Mouse (Mus musculus) heart, adult 2 months (tissue): ENCODE data around the gene Abr.

Source experiments
- CTCF ChIP-seq: fragments of 200-600 bp; IDR thresholded peaks from 2 replicates; pipeline ENCODE4 v1.8.1; 2022; ENCODE audit warnings: antibody characterized with exemption, mild to moderate bottlenecking, moderate library complexity
- POLR2A ChIP-seq: fragments of 200-500 bp; IDR thresholded peaks from 2 replicates; pipeline ENCODE4 v1.6.1; 2011; ENCODE audit warnings: mild to moderate bottlenecking, low read depth, low read length, control low read depth; ENCODE audit not compliant: insufficient read depth

DNA sequence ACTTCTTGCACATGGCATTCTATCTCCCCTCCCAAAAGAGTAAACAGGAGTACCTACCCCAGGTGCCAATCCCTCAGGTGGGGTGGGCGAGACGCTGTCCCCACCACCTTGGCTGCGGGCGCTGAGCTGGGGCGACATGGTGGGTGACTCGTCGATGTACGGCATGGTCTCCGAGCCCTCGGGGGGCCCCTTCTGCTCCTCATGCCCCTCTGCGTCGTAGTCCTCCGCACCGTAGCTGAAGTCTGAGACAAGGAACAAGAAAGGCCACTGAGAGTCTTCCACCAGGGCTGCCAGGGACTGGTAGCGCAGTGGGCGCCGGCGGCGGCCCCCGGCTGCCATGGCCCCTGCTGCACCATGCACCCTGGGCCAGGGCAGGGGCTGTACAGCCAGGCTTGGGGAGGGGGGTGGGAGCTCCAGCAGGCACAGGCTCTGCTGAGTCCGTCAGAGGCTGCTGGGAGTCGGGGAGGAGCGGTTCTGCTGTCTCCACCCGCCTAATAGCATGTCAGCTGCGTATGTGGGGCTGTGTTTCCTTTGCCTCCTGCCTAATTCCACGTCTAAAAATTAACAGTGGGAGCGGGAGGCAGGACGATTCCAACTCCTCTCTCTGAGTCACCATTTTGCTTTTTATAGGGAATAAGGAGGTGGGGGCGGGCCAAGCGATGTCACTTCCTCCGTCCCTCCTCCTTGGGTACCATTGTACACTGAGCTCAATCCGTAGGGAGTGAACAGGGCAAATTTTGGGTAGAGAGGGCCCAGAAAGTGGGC lies 113.1 kb downstream of the Abr start:
- TF ChIP-seq POLR2A (no peak), CTCF (no peak)
